Mouse (Mus musculus) neural tube, embryonic 13.5 days (tissue): Measurements from ENCODE around the gene Gls. TPM values are rescaled to one million over a fixed set of nuclear protein-coding genes. Genes with fewer than 3 reads are reported as not detected.
A peak's percentile ranks its signal among the peaks of the same experiment; 100 is the strongest.

Experiments used
- ATAC-seq: fragments of 200-750 bp; cut with Nextera tagmentation; 2 replicates; pipeline ENCODE4 v1.8.0; 2017; ENCODE audit warnings: low read depth, mild to moderate bottlenecking, moderate TSS enrichment, moderate library complexity
- H3K27ac ChIP-seq: fragments of 300-500 bp; sonication (generic); replicated peaks from 2 replicates; pipeline ENCODE4 v1.5.1; 2015; ENCODE audit warnings: moderate library complexity, mild to moderate bottlenecking, inconsistent platforms
- H3K27me3 ChIP-seq: fragments of 300-500 bp; sonication (generic); 2 replicates; pipeline ENCODE4 v1.6.1; 2015; ENCODE audit warnings: mild to moderate bottlenecking, inconsistent platforms
- H3K36me3 ChIP-seq: fragments of 300-500 bp; sonication (generic); 2 replicates; pipeline ENCODE4 v1.6.1; 2015; ENCODE audit warnings: mild to moderate bottlenecking, inconsistent platforms
- H3K4me1 ChIP-seq: fragments of 300-500 bp; sonication (generic); replicated peaks from 2 replicates; pipeline ENCODE4 v1.6.1; 2015; ENCODE audit warnings: inconsistent platforms
- H3K4me2 ChIP-seq: fragments of 300-500 bp; sonication (generic); 2 replicates; pipeline ENCODE4 v1.6.1; 2015; ENCODE audit warnings: inconsistent platforms, mild to moderate bottlenecking, moderate library complexity
- H3K4me3 ChIP-seq: fragments of 300-500 bp; sonication (generic); 2 replicates; pipeline ENCODE4 v1.5.1; 2015; ENCODE audit warnings: mild to moderate bottlenecking, inconsistent platforms
- H3K9ac ChIP-seq: fragments of 300-500 bp; sonication (generic); 2 replicates; pipeline ENCODE4 v1.6.1; 2015; ENCODE audit warnings: moderate library complexity, mild to moderate bottlenecking, inconsistent platforms
- H3K9me3 ChIP-seq: fragments of 300-500 bp; sonication (generic); 2 replicates; pipeline ENCODE4 v1.6.1; 2016; ENCODE audit warnings: inconsistent platforms
- WGBS: fragments of 180-500 bp; shearing (Covaris S2); methylation state at CpG from one replicate; pipeline ENCODE4 v1.1.7; 2015; 5-methylcytosine and 5-hydroxymethylcytosine counted together
- polyA plus RNA-seq: library from polyadenylated mRNA; unstranded; fragments of >200 nt; fragmentation: Nextera tagmentation; extraction: Ambion mirVana; gene quantifications from 2 replicates; pipeline ENCODE4 v1.2.1, GENCODE M21; 2015

The Gls gene
- polyA plus RNA-seq, 1 experiment from 2014 or later: 32.6 TPM

DNA sequence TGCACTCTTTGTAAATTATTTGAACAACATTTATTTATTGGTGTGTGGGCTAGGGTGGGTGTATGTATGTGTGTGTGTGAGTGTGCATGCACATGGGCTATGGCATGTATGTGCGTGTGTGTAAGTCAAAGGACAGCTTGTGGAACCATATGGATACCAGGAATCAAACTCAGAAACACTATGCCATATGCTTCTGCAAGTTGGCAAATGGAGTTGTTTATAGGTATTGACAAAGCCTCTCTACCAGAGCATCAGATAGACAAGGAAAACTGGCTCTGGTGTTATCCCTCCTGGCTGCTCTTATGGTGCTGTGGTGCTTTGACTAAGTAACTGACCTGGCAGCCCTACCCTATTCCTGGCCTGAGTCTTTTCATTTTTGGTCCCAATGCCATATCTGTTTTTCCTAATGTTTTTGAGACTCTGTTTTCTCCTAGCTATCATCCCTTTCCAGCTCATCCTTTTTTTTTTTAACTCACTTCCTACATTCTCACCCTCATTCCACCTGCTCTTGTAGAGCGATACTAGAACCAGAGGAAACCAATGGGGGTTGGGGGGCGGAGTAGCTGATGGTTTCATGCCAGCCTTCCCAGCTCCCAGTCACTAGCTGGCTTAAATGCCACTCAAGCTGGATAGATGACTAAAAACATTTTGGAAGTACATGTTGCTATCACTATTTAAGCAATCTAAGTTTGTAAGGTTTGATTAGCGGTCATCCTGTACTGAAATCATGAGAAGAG lies 27.5 kb upstream of the Gls start:
- Histone ChIP-seq H3K9me3 (no peaks in the 10 kb centered on the region), H3K36me3 (no peaks in the 10 kb centered on the region), H3K4me1 (no peaks in the 10 kb centered on the region), H3K27ac (no peak overlapping the region), H3K9ac (no peak overlapping the region), H3K27me3 (no peaks in the 10 kb centered on the region), H3K4me3 (no peak overlapping the region), H3K4me2 (no peak overlapping the region)
- 94% methylated on average over 4 of the region's 4 CpGs for WGBS
- no peak for ATAC-seq

DNA sequence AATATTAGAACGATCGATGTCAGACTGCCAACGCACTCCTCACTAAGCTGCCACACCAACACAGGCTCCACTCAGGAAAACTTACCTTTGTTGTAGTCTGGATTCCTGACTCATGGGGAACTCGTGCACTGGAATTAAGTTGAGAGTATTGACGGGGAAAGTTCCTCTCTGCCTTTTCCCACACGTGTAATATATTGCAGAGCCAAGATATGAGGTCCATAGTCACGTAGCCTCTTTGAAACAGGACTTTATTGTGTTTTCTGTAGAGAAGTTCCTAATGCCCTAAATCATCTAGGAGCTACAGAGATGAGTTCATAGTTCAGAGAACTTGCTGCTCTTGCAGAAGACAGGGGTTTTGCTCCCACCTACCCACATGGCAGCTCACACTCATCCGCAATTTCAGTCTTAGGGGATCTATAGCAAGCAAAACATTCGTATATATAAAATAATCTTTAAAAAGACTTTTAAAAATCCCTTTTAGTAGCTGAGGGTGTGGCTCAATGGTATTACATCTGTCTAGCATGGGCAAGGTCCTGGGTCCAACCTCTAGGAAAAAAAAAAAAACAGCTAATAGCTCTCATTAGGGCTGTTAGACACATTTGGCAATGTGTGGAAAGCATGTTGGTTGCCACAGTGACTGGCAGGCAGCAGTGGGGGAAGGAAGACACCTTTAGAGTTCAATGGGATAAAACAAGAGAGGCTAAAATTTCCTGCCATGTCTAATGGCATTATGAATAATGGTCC lies 25.1 kb upstream of the Gls start:
- H3K9ac ChIP-seq: no peak overlapping the region
- no peaks in the 10 kb centered on the region for H3K4me1 ChIP-seq
- no peaks in the 10 kb centered on the region for H3K27me3 ChIP-seq
- H3K9me3 ChIP-seq: no peaks in the 10 kb centered on the region
- H3K27ac ChIP-seq: no peak overlapping the region
- WGBS: 88% methylated on average over 9 of the region's 9 CpGs
- H3K36me3 ChIP-seq: no peaks in the 10 kb centered on the region
- no peak for ATAC-seq
- H3K4me3 ChIP-seq: no peak overlapping the region
- no peak overlapping the region for H3K4me2 ChIP-seq

DNA sequence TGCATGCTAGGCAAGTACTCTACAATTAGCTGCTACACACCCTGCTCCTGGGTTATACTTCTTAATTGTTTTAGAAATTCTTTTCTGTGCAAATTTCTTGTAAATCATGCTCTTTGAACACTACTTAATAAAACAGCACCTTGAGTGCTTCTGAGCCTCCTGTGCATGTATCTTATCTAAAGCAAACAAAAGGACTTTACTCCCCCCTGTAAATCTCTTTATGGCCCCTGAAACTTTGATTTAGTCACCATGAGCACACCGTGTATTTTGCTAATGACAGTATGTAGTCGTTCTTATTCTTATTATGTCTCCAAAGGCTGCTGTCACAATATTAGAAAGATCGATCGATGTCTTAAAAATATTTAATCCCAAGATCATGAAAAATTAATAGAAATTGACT lies 23.9 kb upstream of the Gls start:
- Histone ChIP-seq H3K9ac (no peak overlapping the region), H3K36me3 (no peaks in the 10 kb centered on the region), H3K4me1 (no peaks in the 10 kb centered on the region), H3K27ac (no peak overlapping the region), H3K4me2 (no peak overlapping the region), H3K9me3 (no peaks in the 10 kb centered on the region), H3K4me3 (no peak overlapping the region), H3K27me3 (no peaks in the 10 kb centered on the region)
- no peak for ATAC-seq
- WGBS: 78% methylated on average over 4 of the region's 4 CpGs

DNA sequence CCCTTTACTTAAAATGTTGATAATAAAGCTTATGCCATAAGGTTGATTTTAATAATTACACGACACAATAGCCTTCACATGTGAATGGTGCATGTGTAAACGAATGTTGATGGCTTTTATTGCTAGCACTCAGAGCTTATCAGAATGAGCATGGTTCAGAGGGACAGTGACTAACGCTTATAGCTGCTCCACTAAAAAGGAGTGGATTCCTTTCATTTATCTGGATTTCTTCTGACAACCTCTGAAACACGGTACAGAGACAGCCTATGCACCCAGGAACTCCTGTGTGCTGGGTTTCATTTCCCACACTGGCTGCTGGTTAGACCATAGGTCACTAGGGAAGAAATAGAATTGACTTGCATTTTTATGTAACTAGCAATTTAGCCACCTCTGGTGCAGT lies 23.2 kb upstream of the Gls start:
- H3K9ac ChIP-seq: no peak overlapping the region
- no peaks in the 10 kb centered on the region for H3K36me3 ChIP-seq
- no peak overlapping the region for H3K4me3 ChIP-seq
- H3K4me2 ChIP-seq: no peak overlapping the region
- no peak for ATAC-seq
- 78% methylated on average over 4 of the region's 4 CpGs for WGBS
- H3K4me1 ChIP-seq: no peaks in the 10 kb centered on the region
- H3K27ac ChIP-seq: no peak overlapping the region
- H3K27me3 ChIP-seq: no peaks in the 10 kb centered on the region
- H3K9me3 ChIP-seq: no peaks in the 10 kb centered on the region

DNA sequence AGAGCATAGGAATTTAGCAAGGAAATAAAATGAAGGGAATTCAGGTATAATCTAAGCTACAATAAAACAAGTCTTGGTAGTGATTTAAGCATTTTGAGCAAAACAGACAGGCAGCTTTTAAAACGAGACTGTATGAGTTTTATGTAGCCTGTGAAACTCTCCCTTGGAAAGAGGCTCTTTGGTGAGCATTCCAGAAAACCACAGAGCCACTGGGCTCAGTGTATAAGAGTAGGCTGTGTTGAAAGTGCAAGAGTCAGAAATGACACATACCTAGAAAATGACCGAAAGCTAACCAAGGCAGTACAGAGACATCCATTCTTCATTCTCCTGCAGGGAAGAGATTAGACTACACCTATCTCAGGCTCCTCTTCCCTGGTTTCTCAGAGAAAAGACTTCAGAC lies 21.4 kb upstream of the Gls start:
- Histone ChIP-seq H3K27me3 (no peaks in the 10 kb centered on the region), H3K36me3 (no peaks in the 10 kb centered on the region), H3K4me3 (no peak overlapping the region), H3K9ac (no peak overlapping the region), H3K4me1 (no peaks in the 10 kb centered on the region), H3K4me2 (no peak overlapping the region), H3K9me3 (no peaks in the 10 kb centered on the region), H3K27ac (no peak overlapping the region)
- no peak for ATAC-seq
- 78% methylated on average over 2 of the region's 2 CpGs for WGBS

DNA sequence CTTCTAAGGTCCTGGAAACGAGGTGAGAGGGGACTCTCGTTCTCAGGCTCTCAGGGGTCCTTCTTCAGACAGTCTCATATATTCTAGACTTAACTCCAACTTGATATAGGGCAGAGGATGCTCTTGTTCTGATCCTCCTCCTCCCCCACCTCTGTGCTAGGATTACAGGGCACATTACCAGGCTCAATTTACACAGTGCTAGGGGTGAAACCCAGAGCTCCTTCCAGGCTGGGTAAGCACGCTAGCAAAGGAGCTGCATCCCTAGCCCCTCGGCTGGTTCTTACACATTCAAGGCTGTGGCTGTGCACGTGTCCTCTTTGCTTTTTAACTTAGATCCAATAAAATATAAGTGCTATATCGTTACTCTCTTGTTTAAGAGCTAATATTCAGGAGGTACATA lies 20.4 kb upstream of the Gls start:
- Histone ChIP-seq H3K36me3 (no peaks in the 10 kb centered on the region), H3K4me3 (no peak overlapping the region), H3K27me3 (no peaks in the 10 kb centered on the region), H3K4me1 (no peaks in the 10 kb centered on the region), H3K4me2 (no peak overlapping the region), H3K9ac (no peak overlapping the region), H3K27ac (no peak overlapping the region), H3K9me3 (no peaks in the 10 kb centered on the region)
- no peak for ATAC-seq
- WGBS: 79% methylated on average over 6 of the region's 6 CpGs

DNA sequence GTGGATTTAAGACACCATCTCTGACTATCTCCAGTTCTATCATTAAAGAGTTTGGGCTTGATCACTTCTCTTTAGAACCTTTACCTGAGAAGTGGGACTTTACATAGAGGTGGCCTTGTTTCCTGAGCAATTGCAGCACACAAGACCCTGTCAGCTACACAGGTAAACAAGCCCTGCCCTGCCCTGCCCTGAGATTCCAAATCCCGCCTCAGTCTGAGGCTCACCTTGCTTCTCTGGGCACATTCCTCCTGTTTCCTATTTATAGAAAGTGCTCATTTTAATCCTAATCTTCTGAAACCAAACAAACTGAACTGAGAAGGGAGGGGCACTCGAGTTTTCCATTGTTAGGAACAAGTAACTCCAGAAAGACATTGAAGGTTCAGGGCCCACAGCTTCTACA lies 19.4 kb upstream of the Gls start:
- Histone ChIP-seq H3K4me2 (no peak overlapping the region), H3K36me3 (no peaks in the 10 kb centered on the region), H3K9ac (no peak overlapping the region), H3K27me3 (no peaks in the 10 kb centered on the region), H3K4me1 (no peaks in the 10 kb centered on the region), H3K4me3 (no peak overlapping the region), H3K27ac (no peak overlapping the region), H3K9me3 (no peaks in the 10 kb centered on the region)
- 68% methylated on average over 2 of the region's 2 CpGs for WGBS
- no peak for ATAC-seq

DNA sequence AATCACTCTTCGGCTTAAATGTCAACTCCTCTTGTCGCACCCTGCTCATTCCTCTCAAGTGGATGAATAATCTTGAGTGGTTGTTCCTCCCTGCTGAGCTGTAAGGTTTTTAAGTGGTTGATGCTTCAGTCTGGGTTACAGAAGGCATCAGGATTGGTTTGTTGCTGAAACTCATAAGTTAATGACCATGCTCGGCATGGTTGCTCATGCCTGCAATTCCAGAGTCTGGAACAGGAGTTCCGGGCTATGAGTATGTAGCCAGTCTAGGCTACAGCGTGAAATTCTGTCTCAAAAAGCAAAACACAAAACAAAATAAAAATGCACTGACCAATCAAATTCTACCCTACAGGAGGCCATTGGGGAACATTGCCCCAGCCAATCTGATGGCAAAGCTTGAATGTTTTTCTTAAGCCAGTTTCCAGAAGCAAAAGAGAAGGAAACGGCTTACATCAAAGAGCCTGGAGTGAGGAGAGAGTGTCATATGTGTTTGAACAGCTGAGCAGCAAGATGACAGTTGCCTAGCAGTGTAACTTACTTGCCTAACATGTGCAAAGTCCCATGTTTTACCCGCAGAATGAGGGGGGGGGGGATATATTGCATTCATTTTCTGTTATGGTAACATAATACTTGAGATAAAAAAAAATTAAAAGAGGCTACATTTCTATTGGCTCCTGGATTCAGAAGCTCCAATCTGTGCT lies 18.2 kb upstream of the Gls start:
- H3K4me1 ChIP-seq: no peaks in the 10 kb centered on the region
- ATAC-seq: no peak
- no peak overlapping the region for H3K4me2 ChIP-seq
- H3K27me3 ChIP-seq: no peaks in the 10 kb centered on the region
- WGBS: 78% methylated on average over 7 of the region's 7 CpGs
- H3K9ac ChIP-seq: no peak overlapping the region
- H3K27ac ChIP-seq: no peak overlapping the region
- no peaks in the 10 kb centered on the region for H3K36me3 ChIP-seq
- no peak overlapping the region for H3K4me3 ChIP-seq
- H3K9me3 ChIP-seq: no peaks in the 10 kb centered on the region

DNA sequence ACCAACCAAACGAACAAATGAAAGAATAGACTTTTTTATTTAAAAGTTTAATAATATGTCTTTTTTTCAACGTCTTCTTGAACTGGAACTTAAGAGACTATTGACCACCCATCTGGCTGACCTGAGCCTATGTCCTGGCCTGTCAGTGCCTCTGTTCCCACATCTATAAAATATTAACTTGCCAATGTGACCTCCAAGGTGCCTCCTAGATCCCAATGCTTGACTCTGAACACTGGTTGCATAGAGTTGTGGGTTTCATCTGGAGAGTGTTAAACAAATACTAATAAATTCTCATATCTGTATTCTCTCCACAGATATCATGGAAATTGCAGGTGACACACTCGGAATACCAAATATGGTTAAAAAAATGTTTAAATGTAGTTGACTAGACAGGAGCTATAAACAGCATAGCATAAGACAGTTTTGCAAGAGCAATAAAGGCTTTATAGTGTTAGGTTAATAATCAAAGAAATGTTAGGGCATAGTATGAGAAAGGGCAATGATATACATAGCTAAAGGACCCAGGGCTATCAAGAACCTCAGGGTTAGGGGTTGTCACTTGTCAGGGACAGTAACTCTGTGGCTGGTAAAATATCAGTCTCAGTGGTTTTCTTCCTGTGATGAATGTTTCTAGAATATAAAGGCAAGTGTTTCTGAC lies 16.0 kb upstream of the Gls start:
- no peaks in the 10 kb centered on the region for H3K36me3 ChIP-seq
- H3K4me2 ChIP-seq: no peak overlapping the region
- no peaks in the 10 kb centered on the region for H3K27me3 ChIP-seq
- no peaks in the 10 kb centered on the region for H3K4me1 ChIP-seq
- H3K4me3 ChIP-seq: no peak overlapping the region
- ATAC-seq: no peak
- no peaks in the 10 kb centered on the region for H3K9me3 ChIP-seq
- H3K27ac ChIP-seq: no peak overlapping the region
- no peak overlapping the region for H3K9ac ChIP-seq
- WGBS: 85% methylated on average over 3 of the region's 3 CpGs

DNA sequence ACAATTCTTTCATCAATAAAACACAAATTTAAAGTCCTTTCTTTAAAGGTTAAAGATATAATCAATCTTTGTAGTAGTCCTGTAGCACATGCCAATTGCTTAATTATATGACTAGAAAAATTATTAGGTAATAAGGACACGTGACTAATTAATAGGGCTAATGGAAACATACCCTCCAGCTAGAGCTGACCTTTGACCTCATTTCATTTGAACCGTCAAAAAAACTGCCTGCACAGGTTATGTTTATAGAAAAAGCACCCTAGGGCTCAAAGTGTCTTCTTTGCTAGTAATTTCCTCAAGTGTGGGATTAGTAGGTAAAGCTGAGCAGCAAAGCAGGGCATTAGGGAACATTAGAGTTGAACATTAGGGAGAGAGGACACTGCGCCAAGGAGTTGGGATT lies 9.2 kb upstream of the Gls start:
- WGBS: 54% methylated on average over 3 of the region's 3 CpGs
- Histone ChIP-seq H3K27ac (no peak overlapping the region), H3K36me3 (no peaks in the 10 kb centered on the region)

DNA sequence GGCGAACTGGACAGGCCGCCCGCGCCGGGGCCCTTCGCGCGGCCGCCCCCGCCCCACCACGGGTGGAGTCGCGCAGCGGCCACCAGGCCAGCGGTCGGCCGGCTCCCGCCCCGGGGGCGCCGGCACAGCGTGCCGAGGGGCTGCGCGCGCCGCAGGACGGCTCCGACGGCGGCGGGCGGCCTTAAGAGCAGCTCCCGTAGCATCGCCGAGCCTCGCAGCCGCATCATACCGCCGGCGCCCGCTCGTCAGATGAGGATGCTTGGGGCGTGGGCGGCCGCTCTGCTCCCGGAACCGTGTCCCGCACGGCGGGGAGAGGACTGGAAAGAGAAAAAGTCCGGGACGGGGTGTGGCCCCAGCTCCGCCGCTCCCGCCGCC lies 279 bp downstream of the Gls start:
- H3K27ac ChIP-seq: peak overlapping the region; percentile 97
- peak overlapping the region; percentile 94 for H3K4me3 ChIP-seq
- under 1% methylated on average over 55 of the region's 57 CpGs for WGBS
- peaks cover 21% of the 10 kb centered on the region for H3K4me1 ChIP-seq
- peaks cover 2% of the 10 kb centered on the region; the same call in 1 of the 2 replicates for H3K27me3 ChIP-seq
- H3K4me2 ChIP-seq: peak overlapping the region; percentile 65
- ATAC-seq: peak; percentile 85
- H3K36me3 ChIP-seq: no peaks in the 10 kb centered on the region
- H3K9me3 ChIP-seq: no peaks in the 10 kb centered on the region
- peak overlapping the region; percentile 96 for H3K9ac ChIP-seq

More for the DNA sequence above, 9.2 kb upstream of the Gls start:
- Histone ChIP-seq H3K9ac (no peak overlapping the region), H3K4me3 (no peak overlapping the region), H3K9me3 (no peaks in the 10 kb centered on the region), H3K4me2 (no peak overlapping the region), H3K4me1 (no peaks in the 10 kb centered on the region; the same call in 1 of the 2 replicates), H3K27me3 (no peaks in the 10 kb centered on the region)
- no peak for ATAC-seq
